Mouse (Mus musculus) frontal cortex, adult (tissue): ENCODE measurements around the gene Nfe2.
A peak's percentile ranks its signal among the peaks of the same experiment; 100 is the strongest.

Source experiments
- ATAC-seq: cut with Nextera tagmentation; 2 replicates; pipeline ENCODE4 v1.9.2; 2017; ENCODE audit warnings: mild to moderate bottlenecking, moderate library complexity, mixed read lengths; ENCODE audit not compliant: low TSS enrichment

Nfe2 gene

GRCm38 (mm10) chr15:103257790-103258728, at the start of gene Nfe2:
Nfe2 (minus strand) TSS chr15:103258403.
- no peak for ATAC-seq

GRCm38 (mm10) chr15:103307125-103307524, 48.9 kb upstream of the Nfe2 start:
- peak; percentile 35; the same call in 1 of the 2 replicates for ATAC-seq

- 0 out of 2 replicates have a peak, but pooled peaks have one; percentile 0 for ATAC-seq
Observed at GRCm38 (mm10) chr15:103305792-103306645, 47.8 kb upstream of the Nfe2 start.

- ATAC-seq, result peak; percentile 82
Observed at GRCm38 (mm10) chr15:103305070-103305678, 47.0 kb upstream of the Nfe2 start.

- ATAC-seq, result no peak; the same call in 1 of the 2 replicates
Observed at GRCm38 (mm10) chr15:103304616-103304969, 46.4 kb upstream of the Nfe2 start.

GRCm38 (mm10) chr15:103303916-103304615, 45.9 kb upstream of the Nfe2 start:
- ATAC-seq, result no peak; the same call in 1 of the 2 replicates

GRCm38 (mm10) chr15:103302341-103303021, 44.3 kb upstream of the Nfe2 start:
- no peak for ATAC-seq

- no peak for ATAC-seq
Observed at GRCm38 (mm10) chr15:103301547-103302340, 43.5 kb upstream of the Nfe2 start.

- ATAC-seq, result no peak
Observed at GRCm38 (mm10) chr15:103301046-103301445, 42.8 kb upstream of the Nfe2 start.

- ATAC-seq, result no peak
Observed at GRCm38 (mm10) chr15:103300560-103300959, 42.4 kb upstream of the Nfe2 start.

- 0 out of 2 replicates have a peak, but pooled peaks have one; percentile 14 for ATAC-seq
Observed at GRCm38 (mm10) chr15:103300067-103300471, 41.9 kb upstream of the Nfe2 start.

- ATAC-seq, result no peak
Observed at GRCm38 (mm10) chr15:103299644-103300043, 41.4 kb upstream of the Nfe2 start.

GRCm38 (mm10) chr15:103298861-103299616, 40.8 kb upstream of the Nfe2 start:
- ATAC-seq, result no peak

- peak; percentile 55 for ATAC-seq
Observed at GRCm38 (mm10) chr15:103298026-103298425, 39.8 kb upstream of the Nfe2 start.

- no peak for ATAC-seq
Observed at GRCm38 (mm10) chr15:103297313-103297712, 39.1 kb upstream of the Nfe2 start.

GRCm38 (mm10) chr15:103295851-103296250, 37.6 kb upstream of the Nfe2 start:
- ATAC-seq, result no peak

GRCm38 (mm10) chr15:103294649-103295048, 36.4 kb upstream of the Nfe2 start:
- ATAC-seq, result no peak

GRCm38 (mm10) chr15:103293375-103293774, 35.2 kb upstream of the Nfe2 start:
- ATAC-seq, result no peak
